Mouse (Mus musculus) ovary, adult 18-20 months (tissue): Measurements from ENCODE around the gene Dnajb6.
"Not testable (repeated sequence)": the region's sequence is repeated elsewhere in the genome, so short reads cannot be mapped to it uniquely, and the experiment has no call there.

Experiments used
- DNase-seq: peaks from one replicate; pipeline ENCODE4 v3.0.0; 2022; ENCODE audit warnings: low spot score, mixed read lengths

The Dnajb6 gene

DNA sequence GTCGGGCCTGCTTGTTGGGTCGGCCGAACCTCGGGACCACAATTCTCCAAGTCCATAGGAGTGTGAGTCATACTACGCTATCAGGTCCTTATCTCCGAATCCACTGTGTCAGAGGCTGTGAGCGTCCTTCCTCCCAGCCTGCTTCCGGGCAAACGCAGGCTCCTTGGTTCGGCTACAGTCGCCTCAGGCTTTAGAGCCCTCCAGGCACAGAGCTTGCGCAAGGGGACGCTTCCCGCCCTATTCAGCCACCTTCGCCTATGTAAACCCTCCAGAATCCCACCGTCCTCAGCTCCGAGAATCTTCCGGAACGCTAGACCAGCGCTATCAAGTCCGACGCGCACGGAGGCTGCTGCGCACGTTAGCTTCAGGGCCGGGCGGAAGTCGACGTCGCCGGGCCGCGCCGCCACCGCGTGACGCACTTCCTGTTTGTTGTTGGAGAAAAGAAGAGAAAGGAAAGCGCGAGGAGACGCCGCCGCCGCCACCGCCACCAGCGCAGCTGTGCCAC, at the start of gene Dnajb6, which contains the start of gene Gm5129:
Gene Dnajb6 (plus strand): TSS at position 132 of the 505 bp plus-strand sequence.
Gene Gm5129 (minus strand): TSS at position 380 of the 505 bp plus-strand sequence.
- DNase-seq = peak; percentile 91

GRCm38 (mm10) chr5:29687671-29688070, 47.8 kb upstream of the Dnajb6 start:
- DNase-seq = no peak

GRCm38 (mm10) chr5:29688352-29688751, 47.1 kb upstream of the Dnajb6 start:
- DNase-seq = no peak

GRCm38 (mm10) chr5:29698493-29698892, 37.0 kb upstream of the Dnajb6 start:
- no peak for DNase-seq

DNA sequence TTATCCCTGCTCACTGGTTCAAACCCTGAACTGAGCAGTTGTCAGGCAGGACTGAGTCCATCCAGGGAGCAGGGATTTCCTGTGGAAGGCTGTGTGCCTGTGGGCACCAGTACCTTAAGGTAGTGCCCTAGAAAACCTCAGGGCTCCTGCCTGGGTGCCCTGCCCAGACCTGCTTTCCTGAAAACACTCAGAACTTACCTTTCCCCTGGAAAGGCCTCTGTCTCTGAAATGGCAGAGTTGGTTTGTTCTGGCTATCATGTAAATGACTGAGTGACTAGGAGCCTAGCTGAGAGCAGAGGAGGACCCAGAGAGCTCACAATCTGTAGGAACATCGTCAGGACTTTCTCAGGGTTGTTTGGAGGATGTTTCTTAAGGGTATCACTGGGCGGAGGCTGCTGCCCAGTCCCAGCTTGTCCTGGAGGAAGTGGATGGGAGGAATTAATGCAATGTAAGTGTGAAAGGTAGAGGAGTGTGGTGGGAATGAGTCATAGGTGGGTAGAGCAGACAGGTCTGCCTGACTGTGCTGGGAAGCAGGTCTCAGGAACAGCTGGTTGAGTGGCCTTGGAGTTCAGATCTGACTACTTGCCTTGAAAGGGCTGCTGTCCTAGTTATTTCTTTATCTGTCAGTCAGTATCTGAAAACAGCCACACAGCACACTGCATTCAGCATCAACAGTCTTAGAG, 35.8 kb upstream of the Dnajb6 start:
- DNase-seq = no peak

- no peak for DNase-seq
These were observed 28.2 kb upstream of the Dnajb6 start for GRCm38 (mm10) chr5:29707241-29707640.

DNA sequence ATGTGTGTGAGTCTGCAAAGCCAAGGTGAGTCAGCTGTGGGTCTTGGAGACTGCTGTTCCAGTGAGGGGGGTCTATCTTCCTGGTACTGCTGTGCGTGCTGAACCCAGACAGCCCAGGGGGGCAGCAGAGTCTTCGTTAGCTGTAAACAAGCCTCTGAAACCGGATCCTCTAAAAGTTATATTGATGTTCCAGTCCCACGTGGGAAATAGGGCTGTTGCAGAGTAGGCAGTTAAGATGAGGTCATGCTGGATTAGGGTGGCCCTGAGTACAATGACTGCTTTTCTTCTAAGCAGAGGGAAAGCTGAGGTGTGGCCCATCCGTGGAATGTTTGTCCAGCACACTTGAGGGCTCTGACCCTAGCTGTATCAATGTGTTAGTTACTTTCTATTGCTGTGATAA, 27.2 kb upstream of the Dnajb6 start:
- no peak for DNase-seq

- no peak for DNase-seq
These were observed 23.9 kb upstream of the Dnajb6 start for GRCm38 (mm10) chr5:29711631-29712030.

GRCm38 (mm10) chr5:29712906-29713305, 22.6 kb upstream of the Dnajb6 start:
- no peak for DNase-seq

- DNase-seq = no peak
These were observed 14.3 kb upstream of the Dnajb6 start for GRCm38 (mm10) chr5:29721159-29721558.

DNA sequence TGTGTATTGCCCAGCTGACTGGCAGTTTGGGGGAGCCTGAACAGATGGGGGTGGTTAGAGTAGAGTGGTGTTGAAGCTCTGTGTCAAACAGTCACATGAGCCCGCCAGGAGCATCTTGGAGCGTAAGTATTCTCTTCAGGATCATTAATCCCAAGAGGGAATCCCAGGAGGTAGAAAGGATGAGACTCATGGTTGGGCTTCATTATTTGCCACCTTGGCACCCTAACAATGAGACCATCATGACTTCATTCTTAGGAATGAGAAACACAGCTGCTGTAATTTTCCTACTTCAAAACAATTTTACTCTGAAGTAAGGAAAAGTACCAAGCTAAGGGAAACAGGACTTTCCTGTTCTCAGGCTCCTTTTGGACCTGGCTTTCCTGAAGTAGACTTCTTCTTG, 10.1 kb upstream of the Dnajb6 start:
- DNase-seq = no peak

DNA sequence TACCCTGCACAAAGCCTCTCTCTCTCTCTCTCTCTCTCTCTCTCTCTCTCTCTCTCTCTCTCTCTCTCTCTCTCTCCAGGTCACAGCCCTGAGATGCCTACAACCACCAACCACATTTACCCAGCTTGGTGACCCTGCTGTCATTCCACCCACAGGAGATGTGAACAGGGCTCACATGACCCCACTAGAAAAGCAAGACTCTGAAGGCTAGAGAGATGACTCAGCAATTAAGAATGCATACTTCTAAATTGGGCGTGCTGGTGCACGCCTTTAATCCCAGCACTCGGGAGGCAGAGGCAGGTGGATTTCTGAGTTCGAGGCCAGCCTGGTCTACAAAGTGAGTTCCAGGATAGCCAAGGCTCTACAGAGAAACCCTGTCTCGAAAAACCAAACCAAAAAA, 9.4 kb upstream of the Dnajb6 start:
- not testable (repeated sequence) for DNase-seq

GRCm38 (mm10) chr5:29734831-29735510, 517 bp upstream of the Dnajb6 start:
- DNase-seq = no peak

DNA sequence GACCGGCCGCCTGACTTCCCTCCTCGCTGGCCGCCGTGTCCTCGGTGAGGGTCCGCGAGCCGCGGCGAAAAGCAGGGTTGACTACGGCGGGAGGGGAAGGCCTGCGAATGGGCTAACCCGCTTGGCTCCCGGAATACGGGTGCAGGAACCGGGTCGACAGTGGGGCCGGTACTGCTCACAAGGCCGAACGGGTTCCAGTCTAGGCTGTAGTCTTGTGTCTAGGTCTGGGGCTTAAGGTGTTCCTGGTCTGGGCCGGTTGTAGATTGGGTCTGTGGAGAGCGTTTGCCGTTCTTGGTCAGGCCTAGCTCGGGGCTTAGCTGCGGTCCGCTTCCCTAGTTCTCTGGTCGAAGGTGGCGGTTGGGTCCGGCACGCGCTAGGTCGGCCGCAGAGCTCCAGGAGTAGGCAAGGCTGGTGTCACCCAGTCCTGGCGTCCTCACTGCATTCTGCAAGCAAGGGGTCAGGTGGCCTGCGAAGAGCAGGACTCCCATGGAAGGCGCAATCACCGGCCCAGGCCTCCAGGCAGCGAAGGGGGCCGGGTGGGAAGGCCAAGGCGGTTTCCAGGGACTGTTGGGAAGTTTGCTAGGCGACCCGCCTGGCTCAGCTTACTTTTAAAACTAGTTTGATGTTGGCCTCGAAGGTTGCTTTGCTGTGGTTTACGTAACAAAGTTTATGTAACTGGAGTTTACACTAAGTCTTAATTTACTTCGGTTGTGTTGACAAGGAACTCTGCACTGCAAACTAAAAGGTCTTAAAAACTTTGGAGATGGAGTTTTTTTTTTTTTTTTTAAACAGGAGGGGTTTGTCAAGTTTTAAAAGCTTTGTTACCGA, 799 bp downstream of the Dnajb6 start:
- DNase-seq = peak; percentile 32

DNA sequence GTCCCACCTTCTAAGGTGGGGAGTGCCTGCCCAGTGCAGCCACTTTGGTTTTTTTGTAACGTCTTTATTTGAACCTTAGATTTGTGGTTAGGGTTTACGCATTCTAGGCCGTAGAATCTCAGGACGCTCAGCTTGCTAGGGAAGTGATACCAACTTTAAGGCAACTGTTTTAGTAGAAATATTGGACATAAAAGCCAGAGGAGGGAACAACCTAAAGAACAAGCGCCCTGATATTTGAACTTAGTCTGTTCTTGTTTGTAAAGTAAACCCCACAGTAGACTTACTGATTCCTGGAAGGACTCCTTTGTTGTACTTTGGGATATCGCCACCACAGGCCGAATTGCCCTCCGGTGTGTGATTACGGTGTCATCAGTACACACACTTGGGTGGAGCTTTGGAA, 1.5 kb downstream of the Dnajb6 start:
- no peak for DNase-seq

DNA sequence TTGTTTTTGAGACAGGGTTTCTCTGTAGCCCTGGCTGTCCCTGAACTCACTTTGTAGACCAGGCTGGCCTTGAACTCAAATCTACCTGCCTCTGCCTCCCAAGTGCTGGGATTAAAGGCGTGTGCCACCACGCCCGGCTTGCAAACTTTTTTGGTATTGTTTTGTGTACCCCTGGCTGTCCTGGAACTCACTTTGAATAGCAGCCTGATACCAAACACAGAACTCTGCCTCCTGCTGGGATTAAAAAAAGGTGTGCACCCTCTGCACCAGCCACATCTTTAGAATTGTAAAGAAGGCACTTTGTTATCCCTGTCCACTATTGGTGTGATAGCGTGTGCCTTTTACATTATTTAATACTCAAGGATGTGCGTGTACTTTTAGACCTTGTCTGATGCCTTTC, 2.0 kb downstream of the Dnajb6 start:
- DNase-seq = no peak

- DNase-seq = no peak
These were observed 2.6 kb downstream of the Dnajb6 start for GRCm38 (mm10) chr5:29738076-29738475.

- no peak for DNase-seq
These were observed 5.2 kb downstream of the Dnajb6 start for GRCm38 (mm10) chr5:29740651-29741050.

GRCm38 (mm10) chr5:29741093-29741492, 5.6 kb downstream of the Dnajb6 start:
- no peak for DNase-seq

GRCm38 (mm10) chr5:29747661-29748060, 12.2 kb downstream of the Dnajb6 start:
- no peak for DNase-seq

DNA sequence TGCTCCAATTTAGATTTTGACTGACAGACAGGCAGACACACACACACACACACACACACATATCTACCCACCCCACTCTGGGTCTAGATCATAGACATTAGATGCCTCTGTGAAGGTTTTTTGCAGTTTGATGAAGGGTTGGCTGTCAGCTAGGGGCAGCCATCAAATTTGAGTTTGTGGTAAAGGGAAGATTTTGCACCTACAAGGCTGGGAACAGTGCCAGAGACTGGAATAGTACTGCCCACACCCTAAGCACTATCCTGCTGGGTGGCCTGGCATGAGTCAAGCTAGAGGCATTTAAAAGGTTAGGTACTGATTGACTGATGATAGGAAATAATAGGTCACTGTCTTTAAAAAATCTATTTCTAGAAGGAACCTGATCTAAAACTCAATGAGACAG, 15.8 kb downstream of the Dnajb6 start:
- DNase-seq = no peak

DNA sequence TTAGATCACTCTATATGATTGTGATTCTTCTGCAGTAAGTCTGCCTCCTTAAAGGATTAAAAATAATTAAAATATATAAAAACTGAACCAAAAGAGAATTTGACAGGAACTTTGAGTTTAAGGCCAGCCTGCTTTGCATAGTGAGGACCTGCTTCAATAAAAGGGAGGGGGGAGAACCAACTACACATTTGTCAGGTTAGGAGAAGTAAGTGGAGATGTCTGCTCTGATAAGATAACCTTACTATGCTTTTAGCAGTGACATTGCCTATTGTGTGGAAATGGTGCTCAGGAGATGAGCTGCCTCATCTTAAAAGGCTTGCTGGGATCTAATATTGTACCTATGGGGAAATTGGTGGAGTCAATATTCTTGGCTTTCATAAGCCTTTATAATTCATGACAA, 17.4 kb downstream of the Dnajb6 start:
- no peak for DNase-seq

DNA sequence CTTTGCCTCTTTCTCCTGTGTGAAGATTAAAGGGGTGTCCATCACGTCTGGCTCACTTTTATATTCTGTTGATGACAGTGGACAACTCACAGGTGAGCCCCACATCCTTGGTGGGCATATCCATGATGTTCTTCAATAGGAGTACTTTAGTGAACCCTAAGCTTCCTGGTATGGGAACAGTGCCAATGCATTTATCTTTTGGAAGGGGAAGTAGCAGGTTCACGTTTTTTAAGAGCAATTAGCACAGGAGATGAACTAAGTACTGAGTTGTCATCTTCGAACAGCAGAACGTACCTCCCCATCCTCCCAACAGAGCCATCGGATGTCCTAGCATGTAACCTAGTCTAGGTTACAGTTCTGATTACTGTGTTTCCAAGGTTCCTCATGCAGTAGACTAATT, 23.8 kb downstream of the Dnajb6 start:
- no peak for DNase-seq
